Mouse (Mus musculus): ENCODE measurements around the gene Gm28047. TPM values are rescaled to one million over a fixed set of nuclear protein-coding genes. Genes with fewer than 3 reads are reported as not detected.
A peak's percentile ranks its signal among the peaks of the same experiment; 100 is the strongest.

Gene Gm28047
- polyA plus RNA-seq, 1 experiment from 2014 or later, result not detected

DNA sequence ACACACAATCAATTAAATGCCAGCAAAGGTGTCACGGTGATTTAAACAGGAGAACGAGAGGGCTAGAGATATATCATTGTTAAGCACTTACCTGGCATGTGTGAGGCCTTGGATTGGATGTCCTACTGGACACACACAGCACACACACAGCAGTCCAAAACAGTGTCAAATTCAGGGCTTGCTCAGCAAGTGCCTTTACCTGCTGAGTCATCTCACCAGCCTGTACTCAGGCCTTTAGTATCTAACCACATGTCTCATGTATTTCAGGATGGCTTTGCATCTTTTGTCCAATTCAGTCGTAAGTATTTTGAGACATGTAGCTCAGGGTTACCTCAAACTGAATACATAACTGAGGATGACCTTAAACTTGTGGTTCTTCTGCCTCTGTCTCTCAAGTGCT is 26.2 kb upstream of the Gm28047 start:
- Histone ChIP-seq H3K4me3 (ENCODE audit: control insufficient read depth in 1 of 2, insufficient read depth in 1 of 2, low read depth in 1 of 2, low read length in 2 of 2) (no peak overlapping the region), H3K27ac (replicated peaks in 1 of 2; ENCODE audit: control insufficient read depth in 1 of 2, insufficient read depth in 1 of 2, low read depth in 2 of 2, low read length in 2 of 2) (no peak overlapping the region), H3K4me1 (ENCODE audit: control insufficient read depth in 2 of 2, insufficient read depth in 2 of 2, low read length in 2 of 2) (peaks cover 0 to 3% of the 10 kb centered on the region in 2 experiments; a peak in 2 of 4 replicates), H3K9me3 (ENCODE audit: control insufficient read depth, low read length) (no peaks in the 10 kb centered on the region), H3K27me3 (ENCODE audit: control insufficient read depth, insufficient read depth, low read length) (no peaks in the 10 kb centered on the region), H3K36me3 (ENCODE audit: control insufficient read depth, insufficient read depth, low read length) (no peaks in the 10 kb centered on the region), H3K9ac (ENCODE audit: low read length) (no peak overlapping the region), H3K4me2 (ENCODE audit: low read length) (no peak overlapping the region)
- no peak for ATAC-seq (ENCODE audit: insufficient number of reproducible peaks, insufficient read depth, low FRiP score, low read depth)
- 75% methylated on average over 3 of the region's 3 CpGs for WGBS

DNA sequence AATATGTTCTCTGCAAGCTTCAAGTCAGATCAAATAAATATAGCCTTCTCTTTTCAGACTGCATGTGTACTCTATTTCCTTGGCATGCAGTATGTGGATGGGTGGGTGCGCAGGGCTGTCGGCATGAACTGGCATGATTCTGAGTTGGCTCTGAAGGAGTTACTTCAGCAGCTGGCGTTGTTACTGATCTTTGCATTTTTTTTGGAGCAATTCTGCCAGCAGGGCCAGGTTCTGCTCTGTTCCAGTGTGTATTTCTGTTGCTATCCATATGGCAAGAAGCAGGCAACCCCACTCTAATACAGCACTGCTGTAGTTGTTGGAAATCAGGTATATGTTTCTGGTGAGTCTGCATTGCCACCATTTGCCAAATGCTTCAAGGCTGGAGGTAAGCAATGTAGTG is 10.9 kb upstream of the Gm28047 start:
- H3K9ac ChIP-seq (ENCODE audit: low read length), result no peak overlapping the region
- ATAC-seq (ENCODE audit: insufficient number of reproducible peaks, insufficient read depth, low FRiP score, low read depth), result no peak
- no peaks in the 10 kb centered on the region for H3K36me3 ChIP-seq (ENCODE audit: control insufficient read depth, insufficient read depth, low read length)
- H3K4me2 ChIP-seq (ENCODE audit: low read length), result no peak overlapping the region
- H3K4me3 ChIP-seq (ENCODE audit: control insufficient read depth in 1 of 2, insufficient read depth in 1 of 2, low read depth in 1 of 2, low read length in 2 of 2), result no peak overlapping the region
- H3K9me3 ChIP-seq (ENCODE audit: control insufficient read depth, low read length), result no peaks in the 10 kb centered on the region
- H3K27ac ChIP-seq (replicated peaks in 1 of 2; ENCODE audit: control insufficient read depth in 1 of 2, insufficient read depth in 1 of 2, low read depth in 2 of 2, low read length in 2 of 2), result no peak overlapping the region
- WGBS, result 80% methylated on average over 3 of the region's 3 CpGs
- H3K4me1 ChIP-seq (ENCODE audit: control insufficient read depth in 2 of 2, insufficient read depth in 2 of 2, low read length in 2 of 2), result no peaks in the 10 kb centered on the region
- no peaks in the 10 kb centered on the region for H3K27me3 ChIP-seq (ENCODE audit: control insufficient read depth, insufficient read depth, low read length)

DNA sequence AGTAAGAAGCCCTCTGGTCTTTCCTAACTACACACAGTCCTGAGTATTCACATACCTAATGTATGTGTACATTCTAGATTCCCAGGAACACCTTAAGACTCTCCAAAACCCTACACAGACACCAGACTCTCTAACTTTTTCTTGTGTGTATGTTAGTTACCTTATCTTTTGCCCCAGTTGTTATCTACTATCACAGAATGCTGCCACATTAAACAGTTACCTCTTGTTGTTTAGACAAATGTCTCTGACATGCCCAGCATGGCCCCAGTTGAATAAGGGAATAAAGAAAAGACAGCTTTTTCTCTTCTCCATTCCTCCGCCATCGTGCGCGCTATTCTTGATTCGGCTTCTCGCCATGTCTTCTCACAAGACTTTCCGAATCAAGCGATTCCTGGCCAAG is 9.8 kb upstream of the Gm28047 start:
- ATAC-seq (ENCODE audit: insufficient number of reproducible peaks, insufficient read depth, low FRiP score, low read depth), result no peak
- no peak overlapping the region for H3K4me2 ChIP-seq (ENCODE audit: low read length)
- H3K4me3 ChIP-seq (ENCODE audit: control insufficient read depth in 1 of 2, insufficient read depth in 1 of 2, low read depth in 1 of 2, low read length in 2 of 2), result no peak overlapping the region
- no peaks in the 10 kb centered on the region for H3K4me1 ChIP-seq (ENCODE audit: control insufficient read depth in 2 of 2, insufficient read depth in 2 of 2, low read length in 2 of 2)
- H3K36me3 ChIP-seq (ENCODE audit: control insufficient read depth, insufficient read depth, low read length), result no peaks in the 10 kb centered on the region
- H3K9me3 ChIP-seq (ENCODE audit: control insufficient read depth, low read length), result no peaks in the 10 kb centered on the region
- H3K27ac ChIP-seq (replicated peaks in 1 of 2; ENCODE audit: control insufficient read depth in 1 of 2, insufficient read depth in 1 of 2, low read depth in 2 of 2, low read length in 2 of 2), result no peak overlapping the region
- WGBS, result 94% methylated on average over 8 of the region's 8 CpGs
- no peak overlapping the region for H3K9ac ChIP-seq (ENCODE audit: low read length)
- no peaks in the 10 kb centered on the region for H3K27me3 ChIP-seq (ENCODE audit: control insufficient read depth, insufficient read depth, low read length)

DNA sequence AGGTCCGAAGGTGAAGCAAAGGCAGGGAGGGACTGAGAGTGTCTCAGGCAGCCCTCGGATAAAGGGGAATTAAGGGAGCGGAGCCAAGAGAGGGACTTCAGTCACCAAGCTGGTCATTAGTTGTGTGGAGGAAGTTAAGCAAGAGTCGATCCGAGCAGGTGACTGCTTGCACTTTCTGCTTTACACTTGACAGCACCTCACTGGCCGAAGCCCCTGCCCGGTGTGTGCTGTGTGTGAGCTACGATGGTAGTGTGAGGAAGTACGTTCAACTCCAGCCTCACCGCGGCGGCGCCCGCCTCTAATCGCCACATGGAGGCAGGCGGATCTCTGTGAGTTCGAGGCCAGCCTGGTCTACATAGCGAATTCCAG is 804 bp upstream of the Gm28047 start:
- ATAC-seq (ENCODE audit: insufficient number of reproducible peaks, insufficient read depth, low FRiP score, low read depth), result peak; percentile 15; the same call in 1 of the 2 replicates
- Histone ChIP-seq H3K4me2 (ENCODE audit: low read length) (peak overlapping the region; percentile 81), H3K27me3 (ENCODE audit: control insufficient read depth, insufficient read depth, low read length) (no peaks in the 10 kb centered on the region), H3K4me3 (ENCODE audit: control insufficient read depth in 1 of 2, insufficient read depth in 1 of 2, low read depth in 1 of 2, low read length in 2 of 2) (peak overlapping the region; percentile 79), H3K9ac (ENCODE audit: low read length) (peak overlapping the region; percentile 87), H3K4me1 (ENCODE audit: control insufficient read depth in 2 of 2, insufficient read depth in 2 of 2, low read length in 2 of 2) (peaks cover 2 to 10% of the 10 kb centered on the region in 2 experiments; a peak in 3 of 4 replicates), H3K36me3 (ENCODE audit: control insufficient read depth, insufficient read depth, low read length) (no peaks in the 10 kb centered on the region), H3K27ac (replicated peaks in 1 of 2; ENCODE audit: control insufficient read depth in 1 of 2, insufficient read depth in 1 of 2, low read depth in 2 of 2, low read length in 2 of 2) (peak overlapping the region; percentile 98 to 99), H3K9me3 (ENCODE audit: control insufficient read depth, low read length) (no peaks in the 10 kb centered on the region)
- WGBS, result 0% methylated on average over 18 of the region's 18 CpGs

DNA sequence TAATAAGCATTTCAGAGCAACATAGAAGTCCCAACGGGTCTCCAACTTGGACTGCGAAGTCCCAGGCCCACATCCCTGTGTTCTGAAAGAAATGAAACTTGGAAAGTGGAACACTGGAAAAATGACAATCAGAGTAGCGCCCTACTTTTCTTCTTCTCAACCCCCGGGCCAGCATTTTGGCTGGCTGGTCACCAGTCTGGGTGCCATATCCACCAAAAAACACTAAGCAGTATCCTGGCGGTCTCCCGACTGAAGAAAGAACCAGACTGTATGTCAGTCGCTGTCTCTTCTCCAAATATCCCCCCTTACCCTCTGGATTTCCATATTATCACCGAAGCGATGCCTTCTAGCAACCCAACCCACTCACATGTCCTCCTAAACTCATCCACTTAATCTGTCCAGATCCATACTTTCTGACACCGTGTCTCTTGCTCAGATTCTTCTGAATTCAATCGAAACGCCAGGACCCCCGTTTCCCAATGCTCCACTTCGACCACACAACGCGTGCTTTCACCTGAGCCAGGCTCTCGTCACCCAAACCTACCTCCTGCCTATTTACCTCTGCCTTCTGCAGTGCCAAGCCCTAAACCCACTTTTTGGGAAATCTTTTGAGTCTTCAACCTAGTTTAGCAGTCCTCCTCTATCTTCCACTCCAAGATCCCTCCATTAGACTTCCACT is 437 bp downstream of the Gm28047 start:
- ATAC-seq (ENCODE audit: insufficient number of reproducible peaks, insufficient read depth, low FRiP score, low read depth), result 0 out of 2 replicates have a peak, but pooled peaks have one; percentile 1
- H3K9ac ChIP-seq (ENCODE audit: low read length), result peak overlapping the region; percentile 87
- H3K27me3 ChIP-seq (ENCODE audit: control insufficient read depth, insufficient read depth, low read length), result no peaks in the 10 kb centered on the region
- peak overlapping the region; percentile 79 for H3K4me3 ChIP-seq (ENCODE audit: control insufficient read depth in 1 of 2, insufficient read depth in 1 of 2, low read depth in 1 of 2, low read length in 2 of 2)
- H3K9me3 ChIP-seq (ENCODE audit: control insufficient read depth, low read length), result no peaks in the 10 kb centered on the region
- peak overlapping the region; percentile 74 to 98 for H3K27ac ChIP-seq (replicated peaks in 1 of 2; ENCODE audit: control insufficient read depth in 1 of 2, insufficient read depth in 1 of 2, low read depth in 2 of 2, low read length in 2 of 2)
- peaks cover 2 to 10% of the 10 kb centered on the region in 2 experiments; a peak in 3 of 4 replicates for H3K4me1 ChIP-seq (ENCODE audit: control insufficient read depth in 2 of 2, insufficient read depth in 2 of 2, low read length in 2 of 2)
- 3% methylated on average over 17 of the region's 17 CpGs for WGBS
- H3K36me3 ChIP-seq (ENCODE audit: control insufficient read depth, insufficient read depth, low read length), result no peaks in the 10 kb centered on the region
- H3K4me2 ChIP-seq (ENCODE audit: low read length), result peak overlapping the region; percentile 81

DNA sequence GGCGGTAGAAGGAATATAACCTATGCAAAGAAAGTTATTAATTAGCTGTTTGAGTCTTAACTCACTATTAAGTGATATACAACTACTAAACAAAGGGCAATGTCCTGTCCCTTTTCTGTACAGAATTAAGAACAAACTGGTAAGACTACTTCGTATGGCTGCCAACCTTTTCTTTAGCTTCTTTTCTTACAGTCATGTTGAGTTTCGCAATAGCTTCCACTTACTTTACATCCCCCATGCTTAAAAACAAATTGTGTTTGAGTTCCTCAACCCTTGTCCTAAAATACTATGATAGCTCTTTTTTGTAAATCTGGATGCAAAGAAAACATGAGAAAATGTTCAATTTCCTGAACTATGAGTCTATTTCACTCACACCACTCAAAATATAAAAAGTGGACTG is 1.7 kb downstream of the Gm28047 start:
- Histone ChIP-seq H3K9me3 (ENCODE audit: control insufficient read depth, low read length) (no peaks in the 10 kb centered on the region), H3K4me3 (ENCODE audit: control insufficient read depth in 1 of 2, insufficient read depth in 1 of 2, low read depth in 1 of 2, low read length in 2 of 2) (no peak overlapping the region; a peak in 1 of 4 replicates), H3K4me1 (ENCODE audit: control insufficient read depth in 2 of 2, insufficient read depth in 2 of 2, low read length in 2 of 2) (peaks cover 2 to 10% of the 10 kb centered on the region in 2 experiments; a peak in 3 of 4 replicates), H3K27ac (replicated peaks in 1 of 2; ENCODE audit: control insufficient read depth in 1 of 2, insufficient read depth in 1 of 2, low read depth in 2 of 2, low read length in 2 of 2) (no peak overlapping the region), H3K27me3 (ENCODE audit: control insufficient read depth, insufficient read depth, low read length) (no peaks in the 10 kb centered on the region), H3K4me2 (ENCODE audit: low read length) (peak overlapping the region; percentile 81), H3K36me3 (ENCODE audit: control insufficient read depth, insufficient read depth, low read length) (peaks cover 5% of the 10 kb centered on the region; the same call in 1 of the 2 replicates), H3K9ac (ENCODE audit: low read length) (no peak overlapping the region)
- 89% methylated on average over 3 of the region's 3 CpGs for WGBS
- no peak for ATAC-seq (ENCODE audit: insufficient number of reproducible peaks, insufficient read depth, low FRiP score, low read depth)

DNA sequence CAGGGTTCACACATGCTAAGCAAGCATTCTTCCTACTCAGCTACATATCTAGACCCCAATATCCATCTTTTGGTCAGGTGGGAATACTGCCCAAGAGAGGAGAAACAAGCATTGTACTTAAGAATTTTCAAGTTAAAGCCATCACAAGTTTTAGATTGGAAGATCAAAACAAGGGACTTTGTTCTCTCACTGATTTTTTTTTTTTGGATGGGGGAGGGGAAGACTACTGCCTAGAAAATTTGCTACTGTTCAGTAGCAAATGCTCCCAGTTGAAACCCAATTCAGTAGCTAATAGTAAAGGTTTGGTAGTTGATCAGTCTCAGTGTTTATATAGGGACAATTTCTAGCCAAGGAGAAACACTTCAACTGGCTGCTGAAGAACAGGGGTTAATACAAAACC is 2.3 kb downstream of the Gm28047 start:
- Histone ChIP-seq H3K27me3 (ENCODE audit: control insufficient read depth, insufficient read depth, low read length) (no peaks in the 10 kb centered on the region), H3K9me3 (ENCODE audit: control insufficient read depth, low read length) (no peaks in the 10 kb centered on the region), H3K4me1 (ENCODE audit: control insufficient read depth in 2 of 2, insufficient read depth in 2 of 2, low read length in 2 of 2) (peaks cover 2 to 10% of the 10 kb centered on the region in 2 experiments; a peak in 3 of 4 replicates), H3K4me3 (ENCODE audit: control insufficient read depth in 1 of 2, insufficient read depth in 1 of 2, low read depth in 1 of 2, low read length in 2 of 2) (no peak overlapping the region), H3K27ac (replicated peaks in 1 of 2; ENCODE audit: control insufficient read depth in 1 of 2, insufficient read depth in 1 of 2, low read depth in 2 of 2, low read length in 2 of 2) (no peak overlapping the region), H3K36me3 (ENCODE audit: control insufficient read depth, insufficient read depth, low read length) (peaks cover 5% of the 10 kb centered on the region; the same call in 1 of the 2 replicates), H3K9ac (ENCODE audit: low read length) (no peak overlapping the region), H3K4me2 (ENCODE audit: low read length) (peak overlapping the region; percentile 81)
- no peak for ATAC-seq (ENCODE audit: insufficient number of reproducible peaks, insufficient read depth, low FRiP score, low read depth)

DNA sequence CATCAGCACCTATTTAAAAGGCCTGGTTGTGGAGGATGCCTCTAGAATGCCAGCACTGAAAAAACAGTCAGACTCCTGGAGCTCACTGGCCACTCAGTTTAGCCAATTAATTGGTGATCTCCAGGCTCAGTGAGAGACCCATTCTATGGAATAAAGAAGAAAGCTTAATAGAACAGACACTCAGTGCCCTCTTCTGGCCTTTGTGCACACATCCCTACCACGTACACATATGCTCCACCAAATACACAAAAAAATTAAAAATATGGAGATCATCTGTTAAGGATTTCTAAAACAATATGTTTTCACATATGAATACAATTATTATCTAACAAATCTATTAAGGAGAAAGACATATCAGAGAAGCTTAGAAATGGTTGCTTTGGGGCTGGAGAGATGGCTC is 4.1 kb downstream of the Gm28047 start:
- no peak overlapping the region for H3K27ac ChIP-seq (replicated peaks in 1 of 2; ENCODE audit: control insufficient read depth in 1 of 2, insufficient read depth in 1 of 2, low read depth in 2 of 2, low read length in 2 of 2)
- no peak for ATAC-seq (ENCODE audit: insufficient number of reproducible peaks, insufficient read depth, low FRiP score, low read depth)
- H3K4me2 ChIP-seq (ENCODE audit: low read length), result no peak overlapping the region
- no peaks in the 10 kb centered on the region for H3K27me3 ChIP-seq (ENCODE audit: control insufficient read depth, insufficient read depth, low read length)
- WGBS, result 94% methylated on average over 1 of the region's 1 CpGs
- H3K4me3 ChIP-seq (ENCODE audit: control insufficient read depth in 1 of 2, insufficient read depth in 1 of 2, low read depth in 1 of 2, low read length in 2 of 2), result no peak overlapping the region
- H3K9me3 ChIP-seq (ENCODE audit: control insufficient read depth, low read length), result no peaks in the 10 kb centered on the region
- H3K9ac ChIP-seq (ENCODE audit: low read length), result no peak overlapping the region
- H3K4me1 ChIP-seq (ENCODE audit: control insufficient read depth in 2 of 2, insufficient read depth in 2 of 2, low read length in 2 of 2), result peaks cover 0 to 6% of the 10 kb centered on the region in 2 experiments; a peak in 2 of 4 replicates
- H3K36me3 ChIP-seq (ENCODE audit: control insufficient read depth, insufficient read depth, low read length), result peaks cover 5% of the 10 kb centered on the region; the same call in 1 of the 2 replicates

Measured in heart, embryonic 14.5 days (tissue).